Mouse (Mus musculus) adipocyte (in vitro differentiated cells): ENCODE results near the gene Hmg20a.

ENCODE experiments used
- DNase-seq: peaks from one replicate; pipeline ENCODE4 v3.0.0-alpha.2; 2016; ENCODE audit warnings: low spot score

Gene Hmg20a

GRCm38 (mm10) chr9:56439699-56440098, 21.3 kb downstream of the Hmg20a start:
- DNase-seq = no peak

- no peak for DNase-seq
Measured at GRCm38 (mm10) chr9:56451570-56451969, 33.2 kb downstream of the Hmg20a start.

GRCm38 (mm10) chr9:56453038-56453815, 34.8 kb downstream of the Hmg20a start:
- no peak for DNase-seq

GRCm38 (mm10) chr9:56456426-56456825, 38.0 kb downstream of the Hmg20a start:
- DNase-seq = no peak

- DNase-seq = no peak
Measured at GRCm38 (mm10) chr9:56460987-56461386, 42.6 kb downstream of the Hmg20a start.

- DNase-seq = peak; percentile 47
Measured at GRCm38 (mm10) chr9:56462606-56463005, 44.2 kb downstream of the Hmg20a start.

GRCm38 (mm10) chr9:56463046-56463445, 44.6 kb downstream of the Hmg20a start:
- peak; percentile 3 for DNase-seq

GRCm38 (mm10) chr9:56463686-56464515, 45.5 kb downstream of the Hmg20a start:
- peak; percentile 70 for DNase-seq

GRCm38 (mm10) chr9:56464863-56465654, 46.6 kb downstream of the Hmg20a start:
- peak; percentile 14 for DNase-seq

GRCm38 (mm10) chr9:56466251-56466650, 47.8 kb downstream of the Hmg20a start:
- DNase-seq = no peak

GRCm38 (mm10) chr9:56469656-56470055, 51.2 kb downstream of the Hmg20a start:
- no peak for DNase-seq

GRCm38 (mm10) chr9:56470291-56470690, 51.9 kb downstream of the Hmg20a start:
- no peak for DNase-seq

- no peak for DNase-seq
Measured at GRCm38 (mm10) chr9:56478975-56479647, 60.7 kb downstream of the Hmg20a start.

GRCm38 (mm10) chr9:56482623-56483022, 64.2 kb downstream of the Hmg20a start:
- DNase-seq = no peak

GRCm38 (mm10) chr9:56485423-56485822, 67.0 kb downstream of the Hmg20a start:
- DNase-seq = no peak

GRCm38 (mm10) chr9:56486158-56486557, 67.7 kb downstream of the Hmg20a start:
- no peak for DNase-seq

- DNase-seq = no peak
Measured at GRCm38 (mm10) chr9:56487651-56488050, 69.2 kb downstream of the Hmg20a start.

GRCm38 (mm10) chr9:56492391-56492790, 74.0 kb downstream of the Hmg20a start:
- DNase-seq = no peak

GRCm38 (mm10) chr9:56492916-56493315, 74.5 kb downstream of the Hmg20a start:
- DNase-seq = peak; percentile 37

GRCm38 (mm10) chr9:56495088-56495487, 76.7 kb downstream of the Hmg20a start:
- peak; percentile 75 for DNase-seq

- no peak for DNase-seq
Measured at GRCm38 (mm10) chr9:56495795-56496232, 77.4 kb downstream of the Hmg20a start.

GRCm38 (mm10) chr9:56496567-56496966, 78.2 kb downstream of the Hmg20a start:
- no peak for DNase-seq
